Mouse (Mus musculus): ENCODE results near the gene Tbcd.
"Not testable (repeated sequence)": the region's sequence is repeated elsewhere in the genome, so short reads cannot be mapped to it uniquely, and the experiment has no call there.

Tbcd gene

GRCm38 (mm10) chr11:121654406-121654945 lies 202.7 kb downstream of the Tbcd start:
- no peak for DNase-seq (ENCODE audit: low spot score)

- no peak for DNase-seq (ENCODE audit: low spot score)
These were observed 203.5 kb downstream of the Tbcd start for GRCm38 (mm10) chr11:121655166-121655806.

DNA sequence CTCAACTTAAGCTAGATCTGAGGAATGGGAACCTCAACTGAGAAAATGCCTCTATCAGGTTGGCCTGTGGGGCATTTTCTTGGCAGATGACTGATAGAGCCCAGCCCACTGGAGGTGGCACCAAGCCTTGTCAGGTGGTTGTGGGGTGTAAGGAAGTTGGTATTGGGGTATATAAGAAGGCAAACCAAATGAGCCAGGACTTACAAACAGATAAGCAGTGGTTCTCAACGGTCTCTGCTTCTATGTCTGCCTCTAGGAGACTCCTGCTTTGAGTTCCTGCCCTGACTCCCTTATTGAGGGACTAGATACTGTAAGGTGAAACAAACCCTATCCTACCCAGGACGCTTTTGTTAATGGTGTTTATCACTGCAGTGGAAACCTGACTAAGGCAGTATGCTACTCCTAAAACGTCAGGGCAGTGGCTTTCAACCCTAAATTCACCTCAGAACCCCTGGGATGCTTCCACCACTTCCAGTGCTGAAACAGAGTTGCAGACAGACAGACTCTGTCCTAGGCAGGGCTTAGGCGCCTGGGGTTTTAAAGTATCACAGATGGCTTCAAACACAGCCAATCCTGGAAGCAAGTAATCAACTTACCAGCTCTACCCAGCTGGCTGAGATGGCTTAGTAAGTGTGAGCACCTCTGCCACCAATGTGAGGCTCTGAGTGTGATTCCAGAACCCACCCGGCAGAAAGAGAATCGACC lies 204.2 kb downstream of the Tbcd start:
- no peak for DNase-seq (ENCODE audit: low spot score)

- DNase-seq (ENCODE audit: low spot score) = no peak
These were observed 206.4 kb downstream of the Tbcd start for GRCm38 (mm10) chr11:121658151-121658550.

DNA sequence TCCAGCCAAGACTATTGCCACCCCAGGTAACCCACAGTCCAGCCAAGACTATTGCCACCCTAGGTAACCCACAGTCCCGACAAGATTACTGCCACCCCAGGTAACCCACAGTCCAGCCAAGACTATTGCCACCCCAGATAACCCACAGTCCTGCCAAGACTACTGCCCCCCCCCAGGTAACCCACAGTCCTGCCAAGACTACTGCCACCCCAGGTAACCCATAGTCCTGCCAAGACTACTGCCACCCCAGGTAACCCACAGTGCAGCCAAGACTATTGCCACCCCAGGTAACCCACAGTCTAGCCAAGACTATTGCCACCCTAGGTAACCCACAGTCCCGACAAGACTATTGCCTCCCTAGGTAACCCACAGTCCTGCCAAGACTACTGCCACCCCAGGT lies 208.9 kb downstream of the Tbcd start:
- not testable (repeated sequence) for DNase-seq (ENCODE audit: low spot score)

GRCm38 (mm10) chr11:121661116-121661515 lies 209.4 kb downstream of the Tbcd start:
- no peak for DNase-seq (ENCODE audit: low spot score)
